Mouse (Mus musculus) kidney, postnatal 10 days (tissue): ENCODE measurements around the gene Bok.
"Not testable (repeated sequence)": the region's sequence is repeated elsewhere in the genome, so short reads cannot be mapped to it uniquely, and the experiment has no call there.

Experiments used
- DNase-seq: peaks from one replicate; pipeline ENCODE4 v3.0.0; 2021; ENCODE audit warnings: mixed read lengths

Gene Bok

GRCm38 (mm10) chr1:93685401-93686244 is at the start of gene Bok:
TSS of gene Bok (plus strand) at chr1:93685660.
- peak; percentile 96 for DNase-seq

- DNase-seq: no peak
Measured at GRCm38 (mm10) chr1:93636211-93636897, 49.1 kb upstream of the Bok start.

- no peak for DNase-seq
Measured at GRCm38 (mm10) chr1:93641978-93642377, 43.5 kb upstream of the Bok start.

GRCm38 (mm10) chr1:93642692-93643091 is 42.8 kb upstream of the Bok start:
- no peak for DNase-seq

GRCm38 (mm10) chr1:93649604-93650172 is 35.8 kb upstream of the Bok start:
- no peak for DNase-seq

GRCm38 (mm10) chr1:93654275-93654674 is 31.2 kb upstream of the Bok start:
- no peak for DNase-seq

- DNase-seq: no peak
Measured at GRCm38 (mm10) chr1:93654798-93655197, 30.7 kb upstream of the Bok start.

- DNase-seq: no peak
Measured at GRCm38 (mm10) chr1:93656325-93657024, 29.0 kb upstream of the Bok start.

- no peak for DNase-seq
Measured at GRCm38 (mm10) chr1:93657025-93657360, 28.5 kb upstream of the Bok start.

- not testable (repeated sequence) for DNase-seq
Measured at GRCm38 (mm10) chr1:93658559-93658958, 26.9 kb upstream of the Bok start, which contains the start of gene Stk25. TSS of gene Stk25 (minus strand) at chr1:93658659.

- peak; percentile 55 for DNase-seq
Measured at GRCm38 (mm10) chr1:93667760-93668400, 17.6 kb upstream of the Bok start.

GRCm38 (mm10) chr1:93668791-93669548 is 16.5 kb upstream of the Bok start:
- peak; percentile 93 for DNase-seq

GRCm38 (mm10) chr1:93669941-93670340 is 15.5 kb upstream of the Bok start:
- no peak for DNase-seq

- DNase-seq: no peak
Measured at GRCm38 (mm10) chr1:93672682-93673081, 12.8 kb upstream of the Bok start.

GRCm38 (mm10) chr1:93678386-93678785 is 7.1 kb upstream of the Bok start:
- peak; percentile 46 for DNase-seq

- DNase-seq: peak; percentile 58
Measured at GRCm38 (mm10) chr1:93679889-93680568, 5.4 kb upstream of the Bok start.

- peak; percentile 85 for DNase-seq
Measured at GRCm38 (mm10) chr1:93686245-93686960, 943 bp downstream of the Bok start.

- DNase-seq: peak; percentile 67
Measured at GRCm38 (mm10) chr1:93686961-93687320, 1.5 kb downstream of the Bok start.

GRCm38 (mm10) chr1:93688154-93688553 is 2.7 kb downstream of the Bok start:
- peak; percentile 83 for DNase-seq

- DNase-seq: no peak
Measured at GRCm38 (mm10) chr1:93689901-93690496, 4.5 kb downstream of the Bok start.
